Mouse (Mus musculus): ENCODE results near the gene Fam78b. TPM values are rescaled to one million over a fixed set of nuclear protein-coding genes. Genes with fewer than 3 reads are reported as not detected.

The Fam78b gene
- total RNA-seq, 2 experiments from 2014 or later = 34.2 to 36.3 TPM

GRCm38 (mm10) chr1:167022541-167023121 lies 21.4 kb downstream of the Fam78b start:
- no peak for DNase-seq (ENCODE audit: extremely low spot score in 1 of 2, low spot score in 2 of 2)
- intact Hi-C loops (cut with DNase I) = no loop called here

GRCm38 (mm10) chr1:167023794-167024193 lies 22.6 kb downstream of the Fam78b start:
- no peak for DNase-seq (ENCODE audit: extremely low spot score in 1 of 2, low spot score in 2 of 2)
- intact Hi-C loops (cut with DNase I) = no loop called here

GRCm38 (mm10) chr1:167024961-167025360 lies 23.7 kb downstream of the Fam78b start:
- intact Hi-C loops (cut with DNase I) = no loop called here
- DNase-seq (ENCODE audit: extremely low spot score in 1 of 2, low spot score in 2 of 2) = no peak

- intact Hi-C loops (cut with DNase I) = no loop called here
Measured at GRCm38 (mm10) chr1:167032046-167032648, 30.9 kb downstream of the Fam78b start.

GRCm38 (mm10) chr1:167034435-167034834 lies 33.2 kb downstream of the Fam78b start:
- intact Hi-C loops (cut with DNase I) = no loop called here
- DNase-seq (ENCODE audit: extremely low spot score in 1 of 2, low spot score in 2 of 2) = no peak

More at GRCm38 (mm10) chr1:167032046-167032648, 30.9 kb downstream of the Fam78b start:
- DNase-seq (ENCODE audit: extremely low spot score in 1 of 2, low spot score in 2 of 2) = no peak

GRCm38 (mm10) chr1:167042558-167042957 lies 41.3 kb downstream of the Fam78b start:
- no peak for DNase-seq (ENCODE audit: extremely low spot score in 1 of 2, low spot score in 2 of 2)
- intact Hi-C loops (cut with DNase I) = no loop called here

- intact Hi-C loops (cut with DNase I) = no loop called here
Measured at GRCm38 (mm10) chr1:167046169-167046927, 45.1 kb downstream of the Fam78b start.

GRCm38 (mm10) chr1:167050859-167051258 lies 49.6 kb downstream of the Fam78b start:
- intact Hi-C loops (cut with DNase I) = no loop called here
- no peak for DNase-seq (ENCODE audit: extremely low spot score in 1 of 2, low spot score in 2 of 2)

More at GRCm38 (mm10) chr1:167046169-167046927, 45.1 kb downstream of the Fam78b start:
- DNase-seq (ENCODE audit: extremely low spot score in 1 of 2, low spot score in 2 of 2) = no peak

- DNase-seq (ENCODE audit: extremely low spot score in 1 of 2, low spot score in 2 of 2) = no peak
- intact Hi-C loops (cut with DNase I) = no loop called here
Measured at GRCm38 (mm10) chr1:167054029-167054428, 52.8 kb downstream of the Fam78b start.

- DNase-seq (ENCODE audit: extremely low spot score in 1 of 2, low spot score in 2 of 2) = peak in 1 of 2 experiments; percentile 27
- intact Hi-C loops (cut with DNase I) = no loop called here
Measured at GRCm38 (mm10) chr1:167057543-167057942, 56.3 kb downstream of the Fam78b start.

GRCm38 (mm10) chr1:167059550-167060285 lies 58.5 kb downstream of the Fam78b start:
- intact Hi-C loops (cut with DNase I) = no loop called here
- no peak for DNase-seq (ENCODE audit: extremely low spot score in 1 of 2, low spot score in 2 of 2)

GRCm38 (mm10) chr1:167063971-167064370 lies 62.8 kb downstream of the Fam78b start:
- intact Hi-C loops (cut with DNase I) = no loop called here

GRCm38 (mm10) chr1:167065541-167065940 lies 64.3 kb downstream of the Fam78b start:
- intact Hi-C loops (cut with DNase I) = no loop called here
- no peak for DNase-seq (ENCODE audit: extremely low spot score in 1 of 2, low spot score in 2 of 2)

More at GRCm38 (mm10) chr1:167063971-167064370, 62.8 kb downstream of the Fam78b start:
- no peak for DNase-seq (ENCODE audit: extremely low spot score in 1 of 2, low spot score in 2 of 2)

GRCm38 (mm10) chr1:167065986-167066385 lies 64.8 kb downstream of the Fam78b start:
- intact Hi-C loops (cut with DNase I) = no loop called here
- DNase-seq (ENCODE audit: extremely low spot score in 1 of 2, low spot score in 2 of 2) = no peak

GRCm38 (mm10) chr1:167066933-167067341 lies 65.7 kb downstream of the Fam78b start:
- intact Hi-C loops (cut with DNase I) = no loop called here
- DNase-seq (ENCODE audit: extremely low spot score in 1 of 2, low spot score in 2 of 2) = no peak

- intact Hi-C loops (cut with DNase I) = no loop called here
- DNase-seq (ENCODE audit: extremely low spot score in 1 of 2, low spot score in 2 of 2) = no peak
Measured at GRCm38 (mm10) chr1:167069741-167070140, 68.5 kb downstream of the Fam78b start.

GRCm38 (mm10) chr1:167070306-167070705 lies 69.1 kb downstream of the Fam78b start:
- DNase-seq (ENCODE audit: extremely low spot score in 1 of 2, low spot score in 2 of 2) = no peak
- intact Hi-C loops (cut with DNase I) = no loop called here

- intact Hi-C loops (cut with DNase I) = no loop called here
Measured at GRCm38 (mm10) chr1:167075726-167076125, 74.5 kb downstream of the Fam78b start.

GRCm38 (mm10) chr1:167079476-167079875 lies 78.3 kb downstream of the Fam78b start:
- intact Hi-C loops (cut with DNase I) = no loop called here
- no peak for DNase-seq (ENCODE audit: extremely low spot score in 1 of 2, low spot score in 2 of 2)

More at GRCm38 (mm10) chr1:167075726-167076125, 74.5 kb downstream of the Fam78b start:
- no peak for DNase-seq (ENCODE audit: extremely low spot score in 1 of 2, low spot score in 2 of 2)

Data from left cerebral cortex, postnatal 10 days (tissue).